Mouse (Mus musculus): Measurements from ENCODE around the gene Ddx10.
A peak's percentile ranks its signal among the peaks of the same experiment; 100 is the strongest.
"Not testable (repeated sequence)": the region's sequence is repeated elsewhere in the genome, so short reads cannot be mapped to it uniquely, and the experiment has no call there.

Ddx10 gene

GRCm38 (mm10) chr9:53144266-53144665, 103.6 kb downstream of the Ddx10 start:
- DNase-seq (ENCODE audit: low spot score in 2 of 2), result peak; percentile 1 to 5

GRCm38 (mm10) chr9:53143508-53143907, 104.3 kb downstream of the Ddx10 start:
- no peak for DNase-seq (ENCODE audit: low spot score in 2 of 2)

GRCm38 (mm10) chr9:53142424-53142823, 105.4 kb downstream of the Ddx10 start:
- DNase-seq (ENCODE audit: low spot score in 2 of 2), result not testable (repeated sequence)

- DNase-seq (ENCODE audit: low spot score in 2 of 2), result no peak
Measured at GRCm38 (mm10) chr9:53140610-53141165, 107.2 kb downstream of the Ddx10 start.

- DNase-seq (ENCODE audit: low spot score in 2 of 2), result no peak
Measured at GRCm38 (mm10) chr9:53132826-53133225, 115.0 kb downstream of the Ddx10 start.

GRCm38 (mm10) chr9:53130460-53130859, 117.4 kb downstream of the Ddx10 start:
- DNase-seq (ENCODE audit: low spot score in 2 of 2), result no peak

GRCm38 (mm10) chr9:53101103-53101502, 146.8 kb downstream of the Ddx10 start:
- no peak for DNase-seq (ENCODE audit: low spot score in 2 of 2)

- DNase-seq (ENCODE audit: low spot score in 2 of 2), result no peak
Measured at GRCm38 (mm10) chr9:53095319-53096165, 152.3 kb downstream of the Ddx10 start.

- no peak for DNase-seq (ENCODE audit: low spot score in 2 of 2)
Measured at GRCm38 (mm10) chr9:53094536-53094935, 153.3 kb downstream of the Ddx10 start.

- DNase-seq (ENCODE audit: low spot score in 2 of 2), result no peak
Measured at GRCm38 (mm10) chr9:53077626-53078025, 170.2 kb downstream of the Ddx10 start.

- DNase-seq (ENCODE audit: low spot score in 2 of 2), result no peak
Measured at GRCm38 (mm10) chr9:53075931-53076330, 171.9 kb downstream of the Ddx10 start.

GRCm38 (mm10) chr9:53074443-53074842, 173.4 kb downstream of the Ddx10 start:
- DNase-seq (ENCODE audit: low spot score in 2 of 2), result no peak

- no peak for DNase-seq (ENCODE audit: low spot score in 2 of 2)
Measured at GRCm38 (mm10) chr9:53073576-53074112, 174.2 kb downstream of the Ddx10 start.

GRCm38 (mm10) chr9:53072088-53072487, 175.8 kb downstream of the Ddx10 start:
- no peak for DNase-seq (ENCODE audit: low spot score in 2 of 2)

GRCm38 (mm10) chr9:53070875-53071524, 176.9 kb downstream of the Ddx10 start:
- DNase-seq (ENCODE audit: low spot score in 2 of 2), result no peak

- no peak for DNase-seq (ENCODE audit: low spot score in 2 of 2)
Measured at GRCm38 (mm10) chr9:53068166-53068565, 179.7 kb downstream of the Ddx10 start.

- no peak for DNase-seq (ENCODE audit: low spot score in 2 of 2)
Measured at GRCm38 (mm10) chr9:53066428-53066827, 181.4 kb downstream of the Ddx10 start.

- no peak for DNase-seq (ENCODE audit: low spot score in 2 of 2)
Measured at GRCm38 (mm10) chr9:53065028-53065427, 182.8 kb downstream of the Ddx10 start.

GRCm38 (mm10) chr9:53064531-53064930, 183.3 kb downstream of the Ddx10 start:
- no peak for DNase-seq (ENCODE audit: low spot score in 2 of 2)

GRCm38 (mm10) chr9:53055306-53055705, 192.5 kb downstream of the Ddx10 start:
- no peak for DNase-seq (ENCODE audit: low spot score in 2 of 2)

Data from natural killer cell, adult 2 months (primary cell).